Mouse (Mus musculus): Measurements from ENCODE around the gene Rsad2. TPM values are rescaled to one million over a fixed set of nuclear protein-coding genes. Genes with fewer than 3 reads are reported as not detected.

Gene Rsad2
- polyA plus RNA-seq, 1 experiment from 2014 or later, result 18.9 TPM

GRCm38 (mm10) chr12:26411841-26412450, 44.3 kb downstream of the Rsad2 start:
- peak overlapping the region; percentile 87 for H3K4me3 ChIP-seq (replicated peaks)
- H3K4me1 ChIP-seq, result peaks cover 56% of the 10 kb centered on the region
- ATAC-seq (replicated peaks; ENCODE audit: low FRiP score), result no peak
- H3K36me3 ChIP-seq, result peaks cover 11% of the 10 kb centered on the region; the same call in 1 of the 2 replicates
- peak overlapping the region; percentile 80 for H3K4me2 ChIP-seq
- H3K27me3 ChIP-seq, result no peaks in the 10 kb centered on the region
- no peaks in the 10 kb centered on the region for H3K9me3 ChIP-seq (replicated peaks)
- no peak overlapping the region for H3K9ac ChIP-seq
- WGBS, result 61% methylated on average over 10 of the region's 10 CpGs
- no peak overlapping the region for H3K27ac ChIP-seq

- Histone ChIP-seq H3K27me3 (no peaks in the 10 kb centered on the region), H3K9ac (no peak overlapping the region), H3K4me1 (peaks cover 62% of the 10 kb centered on the region), H3K36me3 (peaks cover 14% of the 10 kb centered on the region), H3K9me3 (replicated peaks) (no peaks in the 10 kb centered on the region), H3K27ac (peak overlapping the region; percentile 2; the same call in 1 of the 2 replicates), H3K4me2 (no peak overlapping the region), H3K4me3 (replicated peaks) (no peak overlapping the region)
- no peak for ATAC-seq (replicated peaks; ENCODE audit: low FRiP score)
- 79% methylated on average over 3 of the region's 3 CpGs for WGBS
Observed at GRCm38 (mm10) chr12:26410443-26410842, 45.8 kb downstream of the Rsad2 start.

GRCm38 (mm10) chr12:26408707-26409106, 47.5 kb downstream of the Rsad2 start:
- ATAC-seq (replicated peaks; ENCODE audit: low FRiP score), result no peak
- no peaks in the 10 kb centered on the region for H3K27me3 ChIP-seq
- H3K27ac ChIP-seq, result no peak overlapping the region
- 70% methylated on average over 9 of the region's 9 CpGs for WGBS
- H3K4me2 ChIP-seq, result no peak overlapping the region
- H3K4me3 ChIP-seq (replicated peaks), result no peak overlapping the region
- H3K9me3 ChIP-seq (replicated peaks), result no peaks in the 10 kb centered on the region
- peaks cover 70% of the 10 kb centered on the region for H3K4me1 ChIP-seq
- H3K36me3 ChIP-seq, result peaks cover 21% of the 10 kb centered on the region
- H3K9ac ChIP-seq, result no peak overlapping the region

DNA sequence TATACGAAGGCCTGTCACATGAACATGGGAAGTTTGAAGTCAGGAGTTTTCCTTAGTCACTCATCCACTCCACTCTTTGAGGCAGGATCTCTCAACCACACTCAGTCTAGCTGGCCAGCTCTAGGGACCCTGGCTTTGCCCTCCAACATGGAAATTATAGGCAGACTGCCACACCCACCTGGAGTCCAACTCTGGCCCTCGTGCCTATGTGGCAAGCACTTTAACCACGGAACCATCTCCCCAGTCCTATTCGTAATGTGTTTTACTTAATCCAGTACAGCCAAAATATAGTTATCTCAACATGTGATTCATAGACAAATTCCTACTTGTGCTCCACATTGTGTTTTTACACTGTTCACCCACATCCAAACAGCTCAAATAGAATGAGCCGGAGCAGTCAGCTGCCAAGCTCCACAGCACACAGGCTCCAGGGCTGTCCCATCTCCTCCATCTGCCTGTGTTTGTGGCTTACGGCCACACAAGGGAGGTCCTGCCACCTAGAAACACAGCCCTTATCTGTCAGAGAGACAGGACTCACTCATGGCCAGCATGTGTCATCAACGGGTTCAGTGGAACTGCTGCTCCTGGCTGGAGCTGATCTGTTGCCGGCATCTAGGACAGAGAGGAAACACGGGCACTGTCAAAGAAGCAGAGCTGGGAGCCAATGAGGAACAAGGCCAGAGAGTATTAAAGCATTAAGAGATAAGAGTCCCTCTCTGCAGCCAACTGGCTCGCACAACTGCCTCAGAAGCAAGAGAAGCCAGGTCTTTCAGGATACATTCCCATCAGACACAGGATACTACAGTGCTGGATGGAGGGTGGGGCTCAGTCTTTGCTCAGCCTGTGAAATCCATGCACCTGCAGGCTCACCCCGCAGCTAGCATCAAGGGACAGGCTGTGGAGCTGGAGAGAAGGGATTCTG, 51.2 kb downstream of the Rsad2 start:
- Histone ChIP-seq H3K27ac (peak overlapping the region; percentile 51), H3K27me3 (no peaks in the 10 kb centered on the region), H3K4me1 (peaks cover 62% of the 10 kb centered on the region), H3K36me3 (peaks cover 16% of the 10 kb centered on the region), H3K9ac (no peak overlapping the region), H3K4me3 (replicated peaks) (no peak overlapping the region), H3K4me2 (no peak overlapping the region), H3K9me3 (replicated peaks) (no peaks in the 10 kb centered on the region)
- WGBS, result 75% methylated on average over 11 of the region's 11 CpGs
- ATAC-seq (replicated peaks; ENCODE audit: low FRiP score), result no peak

DNA sequence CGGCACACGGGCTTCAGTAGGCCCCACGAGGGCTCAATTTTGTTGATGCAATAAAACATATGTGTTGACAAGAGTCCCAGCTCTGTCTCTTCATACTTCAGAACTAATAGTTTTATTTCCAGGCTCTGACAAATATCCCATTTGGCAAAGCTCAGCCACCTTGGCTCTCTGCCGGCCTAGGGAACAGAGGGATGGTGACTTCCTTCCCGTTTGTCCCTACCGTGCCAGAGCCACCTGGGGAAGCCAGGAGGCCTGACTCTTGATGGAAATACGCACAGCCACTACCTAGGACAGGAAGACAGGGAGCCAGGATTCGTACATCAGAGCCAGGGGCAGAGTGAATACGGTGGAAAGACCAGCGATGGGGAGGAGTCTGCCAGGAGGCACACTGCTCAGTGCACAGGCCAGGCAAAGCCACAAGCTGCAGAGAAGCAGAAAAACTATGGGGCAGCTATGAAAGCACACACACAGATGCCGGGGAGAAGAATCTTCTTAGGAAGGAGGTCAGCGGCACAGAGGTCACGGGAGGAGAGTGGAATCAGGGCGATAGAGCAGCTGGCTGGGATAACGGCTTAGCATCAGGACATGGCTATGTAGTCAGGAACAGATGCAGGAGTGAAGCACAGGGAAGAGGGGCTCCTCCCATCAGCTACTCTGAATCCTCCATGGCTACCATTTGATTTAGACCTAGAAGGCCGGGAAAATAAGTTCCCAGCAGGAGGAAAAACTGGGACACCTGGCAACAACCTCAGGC, 52.7 kb downstream of the Rsad2 start:
- H3K4me2 ChIP-seq, result no peak overlapping the region
- H3K9me3 ChIP-seq (replicated peaks), result no peaks in the 10 kb centered on the region
- ATAC-seq (replicated peaks; ENCODE audit: low FRiP score), result no peak
- H3K27me3 ChIP-seq, result no peaks in the 10 kb centered on the region
- peaks cover 13% of the 10 kb centered on the region for H3K36me3 ChIP-seq
- no peak overlapping the region for H3K4me3 ChIP-seq (replicated peaks)
- H3K9ac ChIP-seq, result no peak overlapping the region
- H3K4me1 ChIP-seq, result peaks cover 64% of the 10 kb centered on the region
- WGBS, result 61% methylated on average over 16 of the region's 16 CpGs
- H3K27ac ChIP-seq, result peak overlapping the region; percentile 51

GRCm38 (mm10) chr12:26401696-26402470, 54.4 kb downstream of the Rsad2 start:
- H3K4me2 ChIP-seq, result no peak overlapping the region

GRCm38 (mm10) chr12:26401254-26401653, 55.0 kb downstream of the Rsad2 start:
- peaks cover 10% of the 10 kb centered on the region; the same call in 1 of the 2 replicates for H3K36me3 ChIP-seq
- no peak overlapping the region for H3K4me3 ChIP-seq (replicated peaks)
- H3K27me3 ChIP-seq, result no peaks in the 10 kb centered on the region
- peak overlapping the region; percentile 74 for H3K27ac ChIP-seq
- H3K4me1 ChIP-seq, result peaks cover 63% of the 10 kb centered on the region
- WGBS, result 59% methylated on average over 1 of the region's 1 CpGs
- ATAC-seq (replicated peaks; ENCODE audit: low FRiP score), result no peak
- H3K9ac ChIP-seq, result no peak overlapping the region
- H3K4me2 ChIP-seq, result no peak overlapping the region
- H3K9me3 ChIP-seq (replicated peaks), result no peaks in the 10 kb centered on the region

More at GRCm38 (mm10) chr12:26401696-26402470, 54.4 kb downstream of the Rsad2 start:
- no peak for ATAC-seq (replicated peaks; ENCODE audit: low FRiP score)
- Histone ChIP-seq H3K4me3 (replicated peaks) (no peak overlapping the region), H3K4me1 (peaks cover 62% of the 10 kb centered on the region), H3K27me3 (no peaks in the 10 kb centered on the region), H3K36me3 (peaks cover 10% of the 10 kb centered on the region; the same call in 1 of the 2 replicates), H3K9ac (no peak overlapping the region), H3K27ac (peak overlapping the region; percentile 74), H3K9me3 (replicated peaks) (no peaks in the 10 kb centered on the region)
- 62% methylated on average over 10 of the region's 10 CpGs for WGBS

DNA sequence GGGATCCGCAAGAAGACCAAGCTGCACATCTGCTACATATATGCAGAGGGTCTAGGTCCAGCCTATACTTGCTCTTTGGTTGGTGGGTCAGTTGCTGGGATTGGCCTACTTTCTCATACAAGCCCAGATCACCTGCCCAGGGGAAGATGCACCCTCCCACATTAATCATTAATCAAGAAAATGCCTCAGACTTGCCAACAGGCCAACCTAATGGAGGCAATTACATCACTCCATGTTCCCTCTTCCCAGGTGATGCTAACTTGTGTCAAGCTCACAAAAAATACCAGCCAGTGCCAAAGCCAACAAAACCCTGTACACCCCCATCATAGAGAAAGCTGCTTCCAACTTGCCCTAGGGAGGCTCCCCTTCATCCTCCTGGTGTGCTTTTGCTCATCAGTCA, 55.5 kb downstream of the Rsad2 start:
- no peak for ATAC-seq (replicated peaks; ENCODE audit: low FRiP score)
- Histone ChIP-seq H3K9me3 (replicated peaks) (no peaks in the 10 kb centered on the region), H3K4me3 (replicated peaks) (no peak overlapping the region), H3K4me1 (peaks cover 64% of the 10 kb centered on the region), H3K27me3 (no peaks in the 10 kb centered on the region), H3K4me2 (no peak overlapping the region), H3K36me3 (peaks cover 10% of the 10 kb centered on the region; the same call in 1 of the 2 replicates), H3K27ac (0 out of 2 replicates have a peak overlapping the region, but pooled peaks have one; percentile 74), H3K9ac (no peak overlapping the region)
- 94% methylated on average over 1 of the region's 1 CpGs for WGBS

DNA sequence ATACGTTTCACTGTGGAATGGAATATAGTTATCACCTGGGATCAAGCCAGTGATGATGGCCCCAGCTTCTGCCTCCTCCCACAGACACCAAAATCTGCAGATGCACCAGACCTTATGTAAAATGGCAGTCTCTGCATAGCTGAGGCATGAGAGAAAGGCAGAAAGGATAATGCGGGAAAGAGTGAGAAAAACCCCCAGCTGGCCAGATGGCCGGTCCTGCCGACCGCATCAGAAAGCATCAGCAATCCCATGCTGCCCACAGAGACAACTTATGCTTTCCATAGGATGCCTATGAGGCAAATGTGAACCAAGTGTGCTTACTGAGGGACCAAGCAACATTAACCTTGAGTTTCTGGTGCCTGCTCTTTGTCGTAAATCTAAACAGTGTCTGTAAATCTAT, 56.9 kb downstream of the Rsad2 start:
- Histone ChIP-seq H3K27ac (no peak overlapping the region), H3K4me2 (no peak overlapping the region), H3K4me3 (replicated peaks) (no peak overlapping the region), H3K36me3 (no peaks in the 10 kb centered on the region), H3K9me3 (replicated peaks) (no peaks in the 10 kb centered on the region), H3K9ac (no peak overlapping the region), H3K4me1 (peaks cover 61% of the 10 kb centered on the region), H3K27me3 (no peaks in the 10 kb centered on the region)
- WGBS, result 63% methylated on average over 6 of the region's 6 CpGs
- ATAC-seq (replicated peaks; ENCODE audit: low FRiP score), result no peak

DNA sequence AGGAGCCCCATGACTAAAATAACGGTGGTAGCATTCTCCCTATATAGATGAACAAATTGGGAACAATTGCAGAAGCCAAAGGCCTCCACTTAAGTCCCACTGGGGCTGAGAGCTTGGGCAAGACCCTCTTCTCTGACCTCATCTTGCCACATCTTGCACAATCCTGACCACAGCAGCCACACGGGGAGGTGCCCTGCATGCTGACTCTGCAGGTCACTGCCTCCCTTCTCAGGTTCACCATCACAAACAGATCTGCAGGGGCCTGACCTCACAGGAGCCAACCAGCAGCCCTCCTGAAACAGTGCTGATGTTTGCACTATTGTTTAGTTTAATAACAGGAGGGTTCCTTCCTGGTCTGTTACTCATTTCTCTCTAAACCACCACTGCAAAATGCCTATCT, 57.7 kb downstream of the Rsad2 start:
- Histone ChIP-seq H3K9me3 (replicated peaks) (no peaks in the 10 kb centered on the region), H3K27ac (no peak overlapping the region), H3K27me3 (no peaks in the 10 kb centered on the region), H3K4me2 (no peak overlapping the region), H3K9ac (no peak overlapping the region), H3K4me1 (peaks cover 55% of the 10 kb centered on the region), H3K36me3 (no peaks in the 10 kb centered on the region), H3K4me3 (replicated peaks) (no peak overlapping the region)
- 0 out of 2 replicates have a peak, but pooled peaks have one; percentile 47 for ATAC-seq (replicated peaks; ENCODE audit: low FRiP score)
- 49% methylated on average over 2 of the region's 2 CpGs for WGBS
